Mouse (Mus musculus) megakaryocyte, embryonic 14.5 days (primary cell): Measurements from ENCODE around the gene Rbms2. TPM values are rescaled to one million over a fixed set of nuclear protein-coding genes. Genes with fewer than 3 reads are reported as not detected.
"Not testable (repeated sequence)": the region's sequence is repeated elsewhere in the genome, so short reads cannot be mapped to it uniquely, and the experiment has no call there.

Experiments used
- H3K27me3 ChIP-seq: replicated peaks from 2 replicates; pipeline ENCODE3; 2012; ENCODE audit warnings: inconsistent platforms
- H3K36me3 ChIP-seq: replicated peaks from 2 replicates; pipeline ENCODE3; 2012; ENCODE audit warnings: low read length, inconsistent platforms, mixed read lengths
- H3K4me1 ChIP-seq: 2 replicates; pipeline ENCODE4 v1.6.1; 2012; ENCODE audit warnings: inconsistent platforms
- H3K4me3 ChIP-seq: replicated peaks from 2 replicates; pipeline ENCODE3; 2012; ENCODE audit warnings: moderate library complexity, mild to moderate bottlenecking, inconsistent platforms
- H3K9me3 ChIP-seq: 2 replicates; pipeline ENCODE4 v1.6.1; 2012; ENCODE audit warnings: inconsistent platforms
- FLI1 ChIP-seq: IDR thresholded peaks from 2 replicates; pipeline ENCODE4 v1.6.1; 2012; ENCODE audit warnings: low read length, inconsistent platforms, mixed read lengths
- GATA1 ChIP-seq: IDR thresholded peaks from 3 replicates; pipeline ENCODE4 v1.6.1; 2012; ENCODE audit warnings: mixed read lengths, low read length, inconsistent platforms, borderline replicate concordance
- polyA plus RNA-seq: library from polyadenylated mRNA; stranded (reverse); fragments of >175 nt; gene quantifications from 2 replicates; pipeline ENCODE4 v1.2.3, GENCODE M21; 2012; ENCODE audit warnings: low replicate concordance; ENCODE audit not compliant: insufficient read depth

The Rbms2 gene
- polyA plus RNA-seq, 1 experiment: 7.6 TPM

GRCm38 (mm10) chr10:128175996-128176755 lies 3.9 kb downstream of the Rbms2 start:
- Histone ChIP-seq H3K27me3 (no peaks in the 10 kb centered on the region), H3K4me1 (peaks cover 32% of the 10 kb centered on the region), H3K9me3 (no peaks in the 10 kb centered on the region), H3K36me3 (no peaks in the 10 kb centered on the region), H3K4me3 (peak overlapping the region; percentile 92)
- TF ChIP-seq GATA1 (no peak), FLI1 (no peak)

GRCm38 (mm10) chr10:128175302-128175701 lies 4.8 kb downstream of the Rbms2 start:
- H3K9me3 ChIP-seq: no peaks in the 10 kb centered on the region
- H3K4me1 ChIP-seq: peaks cover 32% of the 10 kb centered on the region
- peak overlapping the region; percentile 92 for H3K4me3 ChIP-seq
- no peaks in the 10 kb centered on the region for H3K27me3 ChIP-seq
- H3K36me3 ChIP-seq: no peaks in the 10 kb centered on the region
- TF ChIP-seq FLI1 (no peak), GATA1 (no peak)

- not testable (repeated sequence) for H3K27me3 ChIP-seq, H3K9me3 ChIP-seq, H3K4me3 ChIP-seq, H3K36me3 ChIP-seq
- peaks cover 34% of the 10 kb centered on the region for H3K4me1 ChIP-seq
These were observed 8.7 kb downstream of the Rbms2 start for GRCm38 (mm10) chr10:128171348-128171747.

- Histone ChIP-seq H3K4me3 (no peak overlapping the region), H3K36me3 (peaks cover 3% of the 10 kb centered on the region), H3K9me3 (0 out of 2 replicates have a peak, but pooled peaks cover 3% of the 10 kb centered on the region), H3K27me3 (no peaks in the 10 kb centered on the region), H3K4me1 (peaks cover 23% of the 10 kb centered on the region)
- TF ChIP-seq GATA1 (no peak), FLI1 (no peak)
These were observed 13.0 kb downstream of the Rbms2 start for GRCm38 (mm10) chr10:128167091-128167490.

GRCm38 (mm10) chr10:128165726-128166125 lies 14.4 kb downstream of the Rbms2 start:
- not testable (repeated sequence) for H3K27me3 ChIP-seq, H3K4me3 ChIP-seq, H3K36me3 ChIP-seq, H3K9me3 ChIP-seq
- peaks cover 23% of the 10 kb centered on the region for H3K4me1 ChIP-seq

- H3K27me3 ChIP-seq: no peaks in the 10 kb centered on the region
- TF ChIP-seq FLI1 (no peak), GATA1 (no peak)
- no peaks in the 10 kb centered on the region for H3K9me3 ChIP-seq
- no peak overlapping the region for H3K4me3 ChIP-seq
- peaks cover 16% of the 10 kb centered on the region for H3K4me1 ChIP-seq
- peaks cover 13% of the 10 kb centered on the region for H3K36me3 ChIP-seq
These were observed 26.1 kb downstream of the Rbms2 start for GRCm38 (mm10) chr10:128153978-128154377.

- TF ChIP-seq FLI1 (no peak), GATA1 (no peak)
- Histone ChIP-seq H3K4me1 (peaks cover 21% of the 10 kb centered on the region), H3K4me3 (no peak overlapping the region), H3K36me3 (peaks cover 20% of the 10 kb centered on the region), H3K27me3 (no peaks in the 10 kb centered on the region), H3K9me3 (no peaks in the 10 kb centered on the region)
These were observed 29.2 kb downstream of the Rbms2 start for GRCm38 (mm10) chr10:128150941-128151340.

- TF ChIP-seq GATA1: no peak
- TF ChIP-seq FLI1: no peak
- Histone ChIP-seq H3K27me3 (no peaks in the 10 kb centered on the region), H3K9me3 (no peaks in the 10 kb centered on the region), H3K4me3 (peak overlapping the region; percentile 87), H3K36me3 (peaks cover 32% of the 10 kb centered on the region), H3K4me1 (peaks cover 21% of the 10 kb centered on the region)
These were observed 30.5 kb downstream of the Rbms2 start for GRCm38 (mm10) chr10:128149592-128149991.

- TF ChIP-seq FLI1 (no peak), GATA1 (no peak)
- peaks cover 21% of the 10 kb centered on the region for H3K4me1 ChIP-seq
- no peaks in the 10 kb centered on the region for H3K9me3 ChIP-seq
- H3K36me3 ChIP-seq: peaks cover 36% of the 10 kb centered on the region
- no peaks in the 10 kb centered on the region for H3K27me3 ChIP-seq
- H3K4me3 ChIP-seq: peak overlapping the region; percentile 87
These were observed 31.2 kb downstream of the Rbms2 start for GRCm38 (mm10) chr10:128148789-128149365.

GRCm38 (mm10) chr10:128144961-128145360 lies 35.1 kb downstream of the Rbms2 start:
- Histone ChIP-seq H3K27me3 (no peaks in the 10 kb centered on the region), H3K36me3 (peaks cover 50% of the 10 kb centered on the region), H3K9me3 (no peaks in the 10 kb centered on the region), H3K4me3 (no peak overlapping the region), H3K4me1 (peaks cover 15% of the 10 kb centered on the region)
- TF ChIP-seq GATA1 (no peak), FLI1 (no peak)

GRCm38 (mm10) chr10:128143659-128144058 lies 36.4 kb downstream of the Rbms2 start:
- Histone ChIP-seq H3K27me3 (no peaks in the 10 kb centered on the region), H3K4me1 (peaks cover 2% of the 10 kb centered on the region), H3K4me3 (no peak overlapping the region), H3K9me3 (no peaks in the 10 kb centered on the region), H3K36me3 (peaks cover 58% of the 10 kb centered on the region)
- TF ChIP-seq GATA1: no peak
- no peak for TF ChIP-seq FLI1
